In the genomic region with DNA sequence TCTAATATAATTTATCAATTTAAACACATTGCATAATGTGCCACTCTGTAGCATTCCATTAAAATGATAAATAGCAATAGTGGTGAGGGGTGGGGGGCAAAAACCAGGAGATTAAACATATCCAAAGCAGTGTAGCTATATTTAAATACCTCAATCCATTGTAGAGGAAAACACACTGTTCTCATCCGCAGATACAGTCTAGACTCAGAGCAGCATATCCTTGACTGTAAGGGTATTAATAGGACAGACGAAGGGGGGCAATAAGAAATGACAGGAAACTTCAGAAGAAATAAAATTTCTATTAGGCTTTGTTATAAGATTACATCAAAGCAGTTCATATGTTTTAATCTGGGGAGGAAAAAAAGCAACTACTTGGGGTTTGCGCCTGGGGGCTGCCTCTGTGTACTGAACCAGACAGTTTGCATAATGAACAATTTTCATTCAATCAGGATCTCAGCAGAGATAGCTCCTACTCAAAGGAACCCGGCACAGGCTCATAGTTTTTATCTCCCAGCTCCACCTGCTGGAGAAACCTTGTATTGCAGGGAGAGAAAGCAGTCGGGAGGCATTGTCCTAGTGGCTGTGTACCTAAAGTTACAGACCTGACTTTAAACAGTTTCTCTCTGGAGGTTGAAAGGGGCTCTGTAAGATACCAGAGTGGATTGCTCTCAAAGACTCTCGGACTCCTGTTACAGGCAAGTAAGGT, we compare ENCODE assay signal across 8 mouse cellular contexts. TPM values are rescaled to one million over a fixed set of nuclear protein-coding genes. Genes with fewer than 3 reads are reported as not detected.
DNase-seq lines count a peak whose midpoint lies in the region; ATAC-seq and TF ChIP-seq lines count a peak whose summit lies in the region.

No protein-coding gene starts in this region.

- DNase-seq in liver, embryonic 11.5 days (ENCODE audit: low spot score), result peak; percentile 75
- DNase-seq in neural tube, embryonic 11.5 days (ENCODE audit: low spot score), result peak; percentile 88
- peak; percentile 83 for DNase-seq in stomach, postnatal 0 days (ENCODE audit: low spot score)

- WGBS in heart, embryonic 11.5 days (ENCODE audit: insufficient replicate concordance), result 11% methylated on average over 6 of the region's 6 CpGs
- 15% methylated on average over 6 of the region's 6 CpGs for WGBS in kidney, embryonic 15.5 days
- 19% methylated on average over 6 of the region's 6 CpGs for WGBS in liver, embryonic 11.5 days
- 17% methylated on average over 6 of the region's 6 CpGs for WGBS in neural tube, embryonic 11.5 days
- WGBS in stomach, postnatal 0 days, result 18% methylated on average over 6 of the region's 6 CpGs

- no peak for TF ChIP-seq POLR2A in bone marrow macrophage, adult 2 months (IDR thresholded peaks at IDR 0.05; ENCODE audit: borderline replicate concordance, low read depth, low read length)

- no peak for TF ChIP-seq EP300 in stomach, postnatal 0 days (optimal IDR thresholded peaks at IDR 0.05)

- H3K27me3 ChIP-seq in C2C12 (ENCODE audit: control insufficient read depth, insufficient read depth, insufficient read length), result no peaks in the 10 kb centered on the region
- H3K27me3 ChIP-seq in heart, embryonic 11.5 days (ENCODE audit: control insufficient read depth, insufficient read depth, low read length), result 0 out of 2 replicates have a peak, but pooled peaks cover 6% of the 10 kb centered on the region
- peaks cover 42% of the 10 kb centered on the region for H3K27me3 ChIP-seq in kidney, embryonic 15.5 days
- H3K27me3 ChIP-seq in liver, embryonic 11.5 days (replicated peaks; ENCODE audit: control insufficient read depth, insufficient read depth, low read length), result peaks cover 12% of the 10 kb centered on the region
- H3K27me3 ChIP-seq in neural tube, embryonic 11.5 days (ENCODE audit: control insufficient read depth, insufficient read depth, low read length), result peaks cover 14% of the 10 kb centered on the region
- H3K27me3 ChIP-seq in stomach, postnatal 0 days (ENCODE audit: control insufficient read depth, insufficient read depth, low read length), result no peaks in the 10 kb centered on the region

- no peaks in the 10 kb centered on the region for H3K79me3 ChIP-seq in C2C12 (ENCODE audit: low read depth)

- peak; percentile 72 for ATAC-seq in erythroblast, adult 5-6 weeks (replicated peaks; ENCODE audit: low FRiP score, poor library complexity, severe bottlenecking)
- ATAC-seq in heart, embryonic 11.5 days (replicated peaks; ENCODE audit: insufficient number of reproducible peaks, low FRiP score, low TSS enrichment), result no peak
- 0 out of 2 replicates have a peak, but pooled peaks have one; percentile 9 for ATAC-seq in kidney, embryonic 15.5 days (replicated peaks; ENCODE audit: low FRiP score)
- ATAC-seq in liver, embryonic 11.5 days (replicated peaks; ENCODE audit: low FRiP score), result peak; percentile 74
- ATAC-seq in neural tube, embryonic 11.5 days (ENCODE audit: insufficient read depth, low FRiP score, low TSS enrichment), result peak; percentile 55; the same call in 1 of the 2 replicates
- ATAC-seq in stomach, postnatal 0 days (ENCODE audit: low FRiP score, low TSS enrichment), result peak; percentile 58

- H3K79me2 ChIP-seq in C2C12 (ENCODE audit: control insufficient read depth, insufficient read depth), result no peaks in the 10 kb centered on the region

- peak overlapping the region; percentile 15; the same call in 1 of the 2 replicates for H3K4me2 ChIP-seq in heart, embryonic 11.5 days
- H3K4me2 ChIP-seq in kidney, embryonic 15.5 days, result no peak overlapping the region
- H3K4me2 ChIP-seq in liver, embryonic 11.5 days, result no peak overlapping the region
- no peak overlapping the region for H3K4me2 ChIP-seq in neural tube, embryonic 11.5 days (ENCODE audit: low read depth)
- H3K4me2 ChIP-seq in stomach, postnatal 0 days (replicated peaks; ENCODE audit: low read depth), result no peak overlapping the region

- H3K4me3 ChIP-seq in C2C12 (ENCODE audit: insufficient read depth, poor library complexity, severe bottlenecking), result no peak overlapping the region
- H3K4me3 ChIP-seq in bone marrow macrophage, adult 2 months (ENCODE audit: insufficient read depth, low read length), result no peak overlapping the region
- H3K4me3 ChIP-seq in heart, embryonic 11.5 days (ENCODE audit: low read depth, low read length), result 0 out of 2 replicates have a peak overlapping the region, but pooled peaks have one; percentile 5
- H3K4me3 ChIP-seq in kidney, embryonic 15.5 days (replicated peaks), result no peak overlapping the region
- no peak overlapping the region for H3K4me3 ChIP-seq in liver, embryonic 11.5 days (ENCODE audit: low read depth, low read length)
- no peak overlapping the region for H3K4me3 ChIP-seq in neural tube, embryonic 11.5 days (ENCODE audit: low read depth, low read length)
- no peak overlapping the region for H3K4me3 ChIP-seq in stomach, postnatal 0 days (ENCODE audit: low read depth, low read length)

- H3K4me1 ChIP-seq in bone marrow macrophage, adult 2 months (ENCODE audit: control insufficient read depth, insufficient read depth, low read length), result peaks cover 4% of the 10 kb centered on the region
- H3K4me1 ChIP-seq in heart, embryonic 11.5 days (ENCODE audit: control insufficient read depth, insufficient read depth, low read length), result peaks cover 52% of the 10 kb centered on the region
- H3K4me1 ChIP-seq in kidney, embryonic 15.5 days, result peaks cover 33% of the 10 kb centered on the region
- peaks cover 13% of the 10 kb centered on the region; the same call in 1 of the 2 replicates for H3K4me1 ChIP-seq in liver, embryonic 11.5 days (replicated peaks; ENCODE audit: control insufficient read depth, insufficient read depth, low read length)
- H3K4me1 ChIP-seq in neural tube, embryonic 11.5 days (ENCODE audit: control insufficient read depth, insufficient read depth, low read length), result no peaks in the 10 kb centered on the region
- no peaks in the 10 kb centered on the region for H3K4me1 ChIP-seq in stomach, postnatal 0 days (replicated peaks; ENCODE audit: control insufficient read depth, insufficient read depth)

- H3K9ac ChIP-seq in heart, embryonic 11.5 days (ENCODE audit: low read depth, low read length), result no peak overlapping the region
- H3K9ac ChIP-seq in kidney, embryonic 15.5 days, result no peak overlapping the region
- H3K9ac ChIP-seq in liver, embryonic 11.5 days (ENCODE audit: low read depth, low read length), result no peak overlapping the region
- no peak overlapping the region for H3K9ac ChIP-seq in neural tube, embryonic 11.5 days (ENCODE audit: low read length)
- no peak overlapping the region for H3K9ac ChIP-seq in stomach, postnatal 0 days (ENCODE audit: low read length)

- no peak overlapping the region for H3ac ChIP-seq in C2C12 (ENCODE audit: control insufficient read depth, insufficient read length, low read depth)

- H3K27ac ChIP-seq in bone marrow macrophage, adult 2 months (ENCODE audit: insufficient read depth, low read depth, low read length), result no peak overlapping the region
- peak overlapping the region; percentile 46; the same call in 1 of the 2 replicates for H3K27ac ChIP-seq in heart, embryonic 11.5 days (ENCODE audit: low read depth, low read length)
- no peak overlapping the region for H3K27ac ChIP-seq in kidney, embryonic 15.5 days
- H3K27ac ChIP-seq in liver, embryonic 11.5 days (ENCODE audit: low read depth, low read length), result no peak overlapping the region
- H3K27ac ChIP-seq in neural tube, embryonic 11.5 days (ENCODE audit: low read depth, low read length), result no peak overlapping the region
- H3K27ac ChIP-seq in stomach, postnatal 0 days (replicated peaks), result no peak overlapping the region

- H3K9me3 ChIP-seq in heart, embryonic 11.5 days (replicated peaks; ENCODE audit: control insufficient read depth, low read length), result no peaks in the 10 kb centered on the region
- H3K9me3 ChIP-seq in kidney, embryonic 15.5 days (replicated peaks), result no peaks in the 10 kb centered on the region
- no peaks in the 10 kb centered on the region for H3K9me3 ChIP-seq in liver, embryonic 11.5 days (ENCODE audit: control insufficient read depth, low read length)
- H3K9me3 ChIP-seq in neural tube, embryonic 11.5 days (ENCODE audit: control insufficient read depth, low read length), result no peaks in the 10 kb centered on the region
- H3K9me3 ChIP-seq in stomach, postnatal 0 days (ENCODE audit: control insufficient read depth, low read length), result no peaks in the 10 kb centered on the region

- H3K36me3 ChIP-seq in C2C12 (ENCODE audit: control insufficient read depth, insufficient read depth), result no peaks in the 10 kb centered on the region
- H3K36me3 ChIP-seq in heart, embryonic 11.5 days (ENCODE audit: control insufficient read depth, insufficient read depth, low read length), result no peaks in the 10 kb centered on the region
- H3K36me3 ChIP-seq in kidney, embryonic 15.5 days, result no peaks in the 10 kb centered on the region
- no peaks in the 10 kb centered on the region for H3K36me3 ChIP-seq in liver, embryonic 11.5 days (ENCODE audit: control insufficient read depth, insufficient read depth, low read length)
- H3K36me3 ChIP-seq in neural tube, embryonic 11.5 days (ENCODE audit: control insufficient read depth, insufficient read depth, low read length), result no peaks in the 10 kb centered on the region
- H3K36me3 ChIP-seq in stomach, postnatal 0 days (ENCODE audit: control insufficient read depth, insufficient read depth, low read length), result no peaks in the 10 kb centered on the region

- peak; percentile 53 for TF ChIP-seq CTCF in C2C12 (IDR thresholded peaks at IDR 0.05; ENCODE audit: control insufficient read depth, insufficient read depth, insufficient read length)
- peak; percentile 43; the same call in 1 of the 2 replicates for TF ChIP-seq CTCF in bone marrow macrophage, adult 2 months (IDR thresholded peaks at IDR 0.05; ENCODE audit: low read depth, low read length)
- peak; percentile 97 for TF ChIP-seq CTCF in stomach, postnatal 0 days (IDR thresholded peaks at IDR 0.05; ENCODE audit: low read depth)

RNA-seq across cellular contexts. Expression of gene Rpa1, which starts 57.4 kb away (rescaled TPM):
- polyA plus RNA-seq in C2C12 (2012; fragmentation: generic; extraction: Trizol), result 164 TPM
- polyA plus RNA-seq in bone marrow macrophage, adult 2 months (2012; ENCODE audit: insufficient read depth, insufficient read length, missing spikeins), result 43.2 and 48.2 TPM in 2 replicates
- total RNA-seq in erythroblast, adult 5-6 weeks (2015; ENCODE audit: low replicate concordance), result 7.5 and 15.7 TPM in 2 replicates
- 47.8 and 64.4 TPM in 2 replicates for total RNA-seq in erythroblast, adult 5-6 weeks (2017; ENCODE audit: low replicate concordance)
- 96.3 and 103 TPM in 2 replicates for polyA plus RNA-seq in heart, embryonic 11.5 days (2014; fragmentation: Nextera tagmentation; extraction: Ambion mirVana)
- 123 and 128 TPM in 2 replicates for polyA plus RNA-seq in kidney, embryonic 15.5 days (2015; fragmentation: Nextera tagmentation; extraction: Ambion mirVana)
- polyA plus RNA-seq in liver, embryonic 11.5 days (2014; fragmentation: Nextera tagmentation; extraction: Ambion mirVana), result 149 and 154 TPM in 2 replicates
- 117 and 123 TPM in 2 replicates for polyA plus RNA-seq in neural tube, embryonic 11.5 days (2014; fragmentation: Nextera tagmentation; extraction: Ambion mirVana)
- polyA plus RNA-seq in stomach, postnatal 0 days (2015; fragmentation: Nextera tagmentation; extraction: Ambion mirVana), result 46.0 and 48.0 TPM in 2 replicates

RNA-seq across cellular contexts. Expression of gene Smyd4, which starts 57.5 kb away (rescaled TPM):
- polyA plus RNA-seq in C2C12 (2012; fragmentation: generic; extraction: Trizol), result 14.7 TPM
- 3.3 and 4.9 TPM in 2 replicates for polyA plus RNA-seq in bone marrow macrophage, adult 2 months (2012; ENCODE audit: insufficient read depth, insufficient read length, missing spikeins)
- 4.0 and 8.5 TPM in 2 replicates for total RNA-seq in erythroblast, adult 5-6 weeks (2015; ENCODE audit: low replicate concordance)
- total RNA-seq in erythroblast, adult 5-6 weeks (2017; ENCODE audit: low replicate concordance), result 1.4 and 2.9 TPM in 2 replicates
- 12.3 and 14.7 TPM in 2 replicates for polyA plus RNA-seq in heart, embryonic 11.5 days (2014; fragmentation: Nextera tagmentation; extraction: Ambion mirVana)
- polyA plus RNA-seq in kidney, embryonic 15.5 days (2015; fragmentation: Nextera tagmentation; extraction: Ambion mirVana), result 14.6 and 15.2 TPM in 2 replicates
- polyA plus RNA-seq in liver, embryonic 11.5 days (2014; fragmentation: Nextera tagmentation; extraction: Ambion mirVana), result 10.4 and 10.9 TPM in 2 replicates
- polyA plus RNA-seq in neural tube, embryonic 11.5 days (2014; fragmentation: Nextera tagmentation; extraction: Ambion mirVana), result 13.4 and 15.9 TPM in 2 replicates
- 5.0 and 6.3 TPM in 2 replicates for polyA plus RNA-seq in stomach, postnatal 0 days (2015; fragmentation: Nextera tagmentation; extraction: Ambion mirVana)

Comparison
In these comparisons a context has a peak if more than half of its experiments do, and no peak if none do; other contexts are left out.
1. CTCF ChIP-seq: peak in every context shown above with its lines; median percentile 97 in stomach, postnatal 0 days; 53 in C2C12; 43 in bone marrow macrophage, adult 2 months.